Mouse (Mus musculus): ENCODE data around the gene Trpc4ap.

GRCm38 (mm10) chr2:155613953-155614352 is 78.2 kb downstream of the Trpc4ap start:
- TF ChIP-seq FOSL1 (IDR thresholded peaks at IDR 0.05; ENCODE audit: insufficient read depth, low read length, poor library complexity, severe bottlenecking) (no peak), CTCF (IDR thresholded peaks at IDR 0.05; ENCODE audit: control insufficient read depth, insufficient read depth, insufficient read length) (no peak), USF1 (IDR thresholded peaks at IDR 0.05; ENCODE audit: low read depth) (no peak), MYOG (IDR thresholded peaks at IDR 0.05; ENCODE audit: control insufficient read depth, extremely low read depth, insufficient read length) (no peak), MYOD1 (IDR thresholded peaks at IDR 0.05; ENCODE audit: control insufficient read depth, insufficient read length, low read depth) (no peak)
